Mouse (Mus musculus) thymus, postnatal 36 days (tissue): ENCODE data around the gene 4933416C03Rik.

ENCODE experiments used
- DNase-seq, 2 experiments: peaks; one replicate each; pipeline ENCODE4 v3.0.0; 2022; ENCODE audit warnings: mixed read lengths in 2 of 2

4933416C03Rik gene

DNA sequence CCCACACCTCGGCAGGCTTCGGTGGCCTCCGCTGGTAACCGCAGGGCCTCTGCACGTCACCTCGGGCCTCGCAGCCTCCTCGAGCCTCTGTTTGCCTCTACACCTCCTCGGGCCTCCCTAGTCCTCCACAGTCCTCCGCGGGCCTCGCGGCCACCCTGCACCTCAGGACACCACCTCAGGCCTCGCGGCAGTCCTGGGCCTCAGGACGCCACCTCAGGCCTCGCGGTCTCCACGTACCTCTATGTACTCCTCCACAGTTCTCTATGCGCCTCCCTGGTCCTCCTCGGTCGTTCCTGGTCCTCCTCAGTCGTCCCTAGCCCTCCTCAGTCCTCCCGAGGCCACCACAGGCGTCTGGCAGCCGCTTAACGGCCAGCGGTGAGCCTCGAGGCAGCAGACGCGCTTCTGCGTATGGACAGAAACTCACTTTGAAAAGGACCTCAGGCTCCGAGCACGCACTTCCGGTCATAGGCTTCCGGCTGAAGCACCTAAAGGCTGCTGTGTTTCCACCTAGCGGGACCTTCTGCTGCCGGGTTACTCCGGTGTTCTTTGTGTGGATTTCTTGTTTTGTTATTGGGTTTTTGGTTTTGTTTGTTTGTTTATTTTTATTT lies at the start of gene 4933416C03Rik:
Gene 4933416C03Rik (minus strand): TSS at position 51 of the 608 bp plus-strand sequence.
- DNase-seq: no peak

DNA sequence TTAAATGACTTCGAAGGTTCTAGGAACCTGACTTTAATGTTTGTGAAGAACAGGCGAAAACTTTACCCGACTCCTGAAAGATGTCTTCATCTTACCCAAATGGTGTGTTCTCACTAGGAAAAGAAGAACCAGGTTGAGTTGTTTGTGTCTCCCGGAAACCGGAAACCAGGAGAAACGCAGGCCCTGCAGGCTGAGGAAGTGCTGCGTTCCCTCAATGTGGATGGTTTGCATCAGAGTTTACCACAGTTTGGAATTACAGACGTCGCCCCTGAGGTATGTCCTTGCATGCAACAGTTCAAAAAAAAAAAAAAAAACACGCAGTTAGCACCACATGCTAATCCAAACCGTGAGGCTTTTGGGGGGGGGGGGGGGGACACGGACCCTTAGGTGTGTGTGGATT lies 48.6 kb upstream of the 4933416C03Rik start:
- DNase-seq: no peak

DNA sequence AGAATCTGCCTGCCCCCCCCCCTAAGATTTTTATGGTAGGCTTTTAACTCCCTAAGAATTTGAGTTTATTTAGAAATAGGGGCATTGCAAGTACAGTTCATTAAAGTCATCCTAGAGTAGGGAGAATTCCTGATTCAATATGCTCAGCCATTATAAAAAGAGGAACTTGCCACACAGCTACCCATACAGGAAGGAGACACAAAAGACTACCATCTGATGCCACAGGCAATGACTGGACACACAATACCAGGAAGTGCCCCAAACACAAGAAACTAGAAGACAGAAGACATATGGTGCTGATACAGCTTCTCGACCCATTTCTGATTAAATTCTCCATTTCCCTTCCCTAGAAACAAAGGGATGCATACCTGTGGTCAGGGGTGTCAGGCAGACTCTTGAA lies 43.0 kb upstream of the 4933416C03Rik start:
- DNase-seq: no peak

DNA sequence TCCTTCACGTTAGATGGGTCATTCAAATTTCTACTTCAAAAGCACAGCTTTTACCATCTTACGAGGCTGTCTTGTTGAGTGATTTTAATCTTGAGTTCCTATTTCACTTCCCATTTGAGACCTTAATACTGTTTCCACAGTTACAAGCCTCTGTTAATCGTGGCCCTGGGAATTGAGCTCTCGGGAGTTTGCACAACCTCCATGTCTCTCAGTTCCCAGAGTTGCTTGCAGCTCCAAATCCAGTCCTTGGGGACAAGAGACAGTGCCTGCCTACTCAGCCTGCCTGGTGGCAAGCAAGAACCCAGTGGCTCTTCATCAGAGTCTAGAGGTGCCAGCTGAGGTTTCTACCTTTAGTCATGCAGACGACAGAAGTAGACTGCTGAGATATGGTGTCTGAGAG lies 41.0 kb upstream of the 4933416C03Rik start:
- DNase-seq: no peak

DNA sequence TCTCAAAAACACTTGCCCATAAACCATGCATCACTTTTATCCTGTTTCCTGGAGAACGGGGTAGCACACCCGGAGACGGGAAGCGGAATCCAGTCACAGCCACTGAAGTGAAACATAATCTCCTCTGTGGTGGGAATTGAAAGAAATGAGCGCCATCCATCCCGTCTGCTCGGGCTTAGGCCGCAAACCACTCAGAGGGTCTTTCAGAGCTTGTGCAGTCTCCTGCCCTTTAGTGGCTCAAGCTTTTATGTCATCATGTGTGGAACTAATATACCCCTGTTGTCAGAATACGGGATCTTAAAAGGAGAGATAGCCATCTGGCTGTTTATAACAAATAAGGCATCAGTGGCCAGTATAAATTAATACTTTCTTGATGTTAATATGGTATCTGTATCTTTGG lies 32.4 kb upstream of the 4933416C03Rik start:
- DNase-seq: no peak

DNA sequence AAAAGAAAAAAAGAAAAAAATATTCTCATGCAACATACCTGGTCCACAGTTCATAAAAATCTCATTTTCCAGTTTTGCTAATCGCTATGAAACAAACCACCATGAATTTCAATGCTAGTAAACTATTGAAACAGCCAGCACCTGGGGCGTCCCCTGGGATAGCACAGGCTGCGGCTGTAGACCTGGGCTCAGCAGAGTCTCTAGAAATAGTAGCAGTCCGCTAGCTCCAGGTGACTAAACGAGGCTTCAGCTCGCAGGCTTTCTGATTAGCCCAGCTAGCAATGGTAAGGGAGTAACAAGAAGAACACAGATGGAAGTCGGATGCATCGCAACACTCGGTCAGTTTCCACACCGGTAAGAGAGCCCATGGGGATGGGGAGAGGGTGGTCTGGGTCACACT lies 30.0 kb upstream of the 4933416C03Rik start:
- no peak for DNase-seq

DNA sequence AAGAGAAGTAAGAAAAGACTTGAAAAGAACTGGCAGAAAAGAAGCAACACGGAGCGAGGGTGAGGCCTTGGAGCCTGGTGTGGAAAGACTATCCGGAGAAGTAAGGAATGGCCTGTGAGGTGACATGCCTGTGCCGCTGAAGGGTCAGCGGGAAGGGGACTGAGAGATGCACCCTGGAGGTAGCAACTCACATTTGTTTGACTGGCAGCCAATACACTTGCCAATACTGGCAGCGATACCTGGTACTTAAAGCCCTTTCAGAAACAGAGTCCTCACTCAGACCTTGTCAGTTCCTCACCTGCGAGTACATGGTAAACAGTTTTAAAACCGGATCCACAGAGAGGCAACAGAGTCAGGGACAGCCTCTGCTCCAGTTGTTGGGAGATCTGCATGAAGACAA lies 26.5 kb upstream of the 4933416C03Rik start:
- no peak for DNase-seq

DNA sequence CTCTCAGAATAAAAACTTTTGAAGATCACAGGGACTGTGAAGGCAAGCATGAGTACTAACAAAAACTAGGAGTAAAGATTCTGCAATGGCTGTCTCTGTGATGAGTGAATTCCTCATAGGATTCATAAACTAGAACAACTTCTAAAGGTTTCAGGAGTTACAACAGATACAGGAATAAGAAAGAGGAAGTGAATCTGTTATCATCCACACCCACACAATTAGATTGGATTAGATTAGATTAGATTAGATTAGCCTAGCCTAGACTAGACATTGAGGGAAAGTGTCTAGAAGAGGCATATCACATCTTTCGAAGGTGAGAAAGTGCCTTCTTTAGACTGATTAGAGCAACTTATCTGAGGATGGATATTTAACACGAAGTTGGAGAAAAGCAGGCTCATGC lies 21.5 kb upstream of the 4933416C03Rik start:
- no peak for DNase-seq

DNA sequence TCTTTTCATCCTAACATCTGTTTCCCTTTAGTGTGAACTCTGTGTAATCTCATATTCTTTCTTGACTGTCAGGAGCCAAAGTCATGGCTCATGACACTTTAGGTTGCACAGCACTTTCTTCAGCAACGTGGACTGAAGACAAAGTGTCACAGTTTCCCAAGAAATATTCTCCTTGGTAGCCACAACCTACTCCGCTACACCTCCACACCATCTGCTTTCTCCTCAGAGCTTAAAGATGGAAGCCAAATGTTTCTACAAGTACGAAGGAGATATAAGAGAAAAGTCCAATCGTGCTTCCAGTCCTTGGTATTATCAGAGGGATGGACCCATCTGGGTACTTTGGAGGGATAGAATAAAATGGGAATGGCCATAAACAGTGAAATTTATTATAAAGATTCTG lies 18.5 kb upstream of the 4933416C03Rik start:
- no peak for DNase-seq

DNA sequence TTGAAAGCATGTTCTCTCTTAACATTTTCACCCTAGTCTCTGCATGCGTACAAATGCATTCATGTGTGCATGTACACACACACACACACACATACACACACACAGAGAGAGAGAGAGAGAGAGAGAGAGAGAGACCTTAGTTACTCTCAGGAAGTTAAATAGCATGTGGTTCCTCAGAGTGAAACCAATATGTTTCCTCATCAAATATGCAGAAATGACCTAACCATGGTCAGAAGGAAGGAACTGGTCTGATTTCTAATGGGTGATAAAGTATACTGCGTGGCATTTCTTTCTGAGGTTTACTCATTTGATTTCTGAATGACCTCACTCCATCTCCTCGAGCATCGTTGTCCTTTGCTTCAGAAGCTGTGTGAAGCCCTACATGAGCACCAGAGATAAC lies 17.5 kb upstream of the 4933416C03Rik start:
- no peak for DNase-seq

DNA sequence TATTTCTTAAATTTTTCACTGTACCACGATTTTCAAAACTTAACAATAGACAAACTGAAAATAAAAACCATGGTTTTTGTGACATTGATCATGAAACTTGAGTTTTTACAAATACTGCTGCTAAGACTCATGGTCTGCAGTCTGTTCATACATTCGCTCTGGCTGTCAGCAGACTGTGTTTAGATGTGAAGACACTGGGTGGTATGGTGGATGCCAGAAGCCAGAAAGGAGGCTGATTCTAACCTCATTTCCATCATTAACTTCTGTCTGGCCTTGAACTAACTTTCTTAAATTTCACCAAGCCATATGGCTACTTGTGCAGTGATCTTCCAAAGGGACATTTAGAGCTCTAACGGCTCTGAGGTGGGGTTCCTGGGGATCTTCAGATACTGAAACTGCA lies 16.7 kb upstream of the 4933416C03Rik start:
- DNase-seq: no peak

DNA sequence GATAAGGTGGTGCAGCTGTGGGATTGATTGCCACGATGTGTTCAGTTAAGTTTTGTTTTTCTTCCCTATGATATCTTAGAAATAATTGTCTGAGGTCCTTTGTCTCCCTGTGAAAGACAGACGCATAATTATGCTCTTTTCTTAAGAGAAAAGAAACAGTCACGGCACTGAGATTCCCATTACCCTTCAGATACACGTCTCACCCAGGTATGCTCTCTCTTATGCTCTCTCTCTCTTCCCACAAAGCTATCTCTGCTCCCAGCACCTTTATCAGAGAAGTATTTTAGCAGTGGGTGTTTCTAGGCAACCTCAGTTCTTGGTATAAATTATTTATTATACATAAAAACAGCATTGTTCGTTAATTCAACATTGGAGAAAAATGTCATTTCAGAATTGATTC lies 11.6 kb upstream of the 4933416C03Rik start:
- DNase-seq: no peak

DNA sequence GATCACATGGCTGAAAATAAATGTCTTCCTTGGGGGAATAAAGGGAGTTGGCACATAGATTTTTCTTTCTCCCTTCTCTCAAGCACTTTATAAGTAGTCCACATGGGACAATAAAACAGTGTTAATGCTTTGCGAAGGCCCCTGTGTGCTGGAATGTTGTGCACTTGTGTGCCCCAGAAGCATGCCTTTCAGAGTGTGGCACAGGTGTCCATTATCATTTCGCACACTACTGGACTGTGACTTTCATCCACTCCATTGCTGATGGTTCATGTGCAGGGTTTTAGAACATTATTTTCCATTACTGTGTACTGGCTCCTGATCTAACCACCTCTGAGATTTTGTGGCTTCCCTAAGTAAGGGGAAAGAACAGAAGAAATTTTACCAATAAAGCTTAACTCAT lies 10.1 kb upstream of the 4933416C03Rik start:
- no peak for DNase-seq

DNA sequence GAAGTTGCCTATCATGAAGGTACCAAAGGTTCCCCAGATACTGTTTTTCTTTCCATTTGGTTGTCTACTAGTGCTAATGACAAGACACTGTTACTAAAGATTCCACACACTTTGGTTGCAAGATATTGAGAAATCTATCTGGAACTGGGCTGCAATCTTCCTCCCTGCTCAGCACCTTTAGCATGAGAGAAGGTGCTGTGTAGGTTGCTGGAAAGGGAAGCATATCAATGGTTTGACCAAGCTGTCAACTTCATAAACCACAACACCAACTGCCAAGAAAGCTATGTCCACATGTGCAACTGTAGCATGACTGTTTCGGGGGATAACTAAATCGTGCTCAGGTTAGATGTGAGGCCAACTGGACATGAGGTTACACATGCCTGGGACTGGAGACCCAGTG lies 7.7 kb upstream of the 4933416C03Rik start:
- no peak for DNase-seq

DNA sequence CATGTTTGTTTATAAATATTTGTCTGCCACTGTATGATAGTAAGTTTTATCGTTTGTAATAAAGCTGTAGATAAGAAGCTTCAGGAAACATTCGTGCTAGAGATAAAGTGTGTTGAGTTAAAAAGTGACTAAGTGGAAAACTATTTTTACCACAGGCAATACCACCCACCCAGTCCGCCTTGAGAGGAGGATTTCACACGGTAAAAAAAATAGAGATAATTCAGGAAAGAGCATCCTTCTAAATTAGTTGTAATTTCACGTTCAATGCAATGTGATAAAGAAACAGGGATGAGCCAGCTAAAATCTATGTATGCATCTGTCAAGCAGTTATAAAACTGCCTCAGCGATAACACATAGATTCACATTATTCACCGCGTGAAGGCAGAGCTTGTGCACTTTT lies 3.3 kb upstream of the 4933416C03Rik start:
- DNase-seq: no peak

DNA sequence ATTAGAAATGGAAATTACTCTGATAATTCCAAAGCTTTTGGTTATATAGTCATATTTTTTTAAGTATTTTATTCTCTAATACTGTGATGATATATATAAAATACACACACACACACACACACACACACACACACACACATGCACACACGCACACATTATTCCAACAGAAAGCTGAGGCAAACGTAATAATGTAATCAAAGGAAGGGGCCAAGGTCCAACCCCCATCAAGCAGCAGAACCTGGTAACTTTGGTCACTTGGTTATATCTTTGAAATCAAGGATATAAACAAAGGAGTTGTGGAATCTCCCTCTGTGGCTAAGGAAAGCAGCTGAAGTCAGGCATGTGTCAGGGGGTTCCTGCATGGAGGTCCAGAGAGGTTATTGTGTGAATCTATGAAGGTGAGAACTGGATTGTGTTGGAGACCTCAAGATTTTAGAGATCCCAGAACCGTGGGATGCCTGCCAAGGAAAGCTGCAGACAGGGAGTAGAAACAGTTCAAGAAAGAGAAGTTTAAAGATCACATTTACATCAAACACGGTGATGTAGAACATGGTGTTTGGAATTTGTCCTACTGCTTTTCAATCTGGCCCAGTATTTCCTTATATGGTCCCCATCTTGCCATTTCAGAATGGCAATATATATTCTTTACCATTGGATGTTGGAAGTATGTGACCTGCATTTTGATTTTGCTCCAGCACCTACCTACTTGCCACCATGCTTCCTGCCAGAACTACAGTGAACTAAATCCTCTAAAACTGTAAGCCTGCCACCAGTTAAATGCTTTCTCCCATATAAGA lies 2.4 kb upstream of the 4933416C03Rik start:
- no peak for DNase-seq

DNA sequence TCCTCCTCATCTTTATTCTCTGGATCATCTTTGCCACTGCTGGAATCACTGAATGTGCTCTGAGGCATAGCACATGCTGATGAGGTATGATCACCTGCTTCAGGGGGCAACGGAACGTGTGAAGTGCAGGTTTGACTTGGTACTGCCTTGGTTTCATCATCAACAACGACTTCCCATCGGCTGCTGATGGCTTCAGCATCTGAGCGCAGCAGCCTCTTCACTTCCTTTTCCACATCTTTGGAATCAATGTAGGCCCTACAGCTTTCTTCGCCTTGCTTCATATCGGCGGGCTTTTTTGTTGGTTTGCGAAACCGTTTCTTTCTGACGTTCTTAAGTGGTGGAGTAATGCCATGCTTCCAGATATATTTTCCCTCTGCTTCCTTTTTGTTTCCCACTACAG lies 849 bp downstream of the 4933416C03Rik start:
- DNase-seq: no peak

DNA sequence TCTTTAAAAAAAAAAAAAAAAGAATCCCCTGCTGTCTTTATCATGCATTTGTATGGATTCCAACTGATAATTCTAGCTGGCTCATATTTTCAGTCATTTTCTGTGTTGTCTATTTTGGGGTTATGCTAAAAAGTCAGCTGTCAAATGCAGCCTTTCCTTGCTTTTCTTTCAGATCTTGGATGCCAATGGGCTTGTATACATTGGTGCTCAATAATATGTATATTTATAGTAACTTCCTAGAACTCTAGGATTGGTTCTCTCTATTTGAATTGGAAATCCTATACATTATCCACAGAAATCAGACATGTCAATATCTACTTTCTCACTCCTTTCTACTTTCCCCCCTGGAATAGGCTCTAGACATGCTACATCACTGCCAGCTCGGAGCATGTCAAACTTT lies 5.0 kb downstream of the 4933416C03Rik start:
- no peak for DNase-seq

DNA sequence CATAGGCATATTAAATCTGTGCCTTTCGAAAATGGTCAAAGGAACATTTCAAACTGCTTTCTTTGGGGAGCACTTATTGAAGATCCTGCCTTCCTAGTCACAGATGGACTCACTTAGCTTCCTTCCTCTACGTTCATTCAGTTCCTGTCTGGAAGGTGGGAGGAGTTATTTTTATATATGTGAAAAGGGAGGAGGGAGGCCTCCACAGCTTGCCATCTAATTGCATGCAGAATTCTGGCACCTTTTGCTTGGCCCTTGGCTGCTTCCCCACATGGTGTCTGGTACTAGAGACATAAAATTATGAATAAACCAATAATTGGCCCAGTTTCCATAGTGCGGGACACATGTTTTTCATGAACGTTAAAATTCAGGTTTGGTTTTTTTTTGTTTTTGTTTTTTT lies 5.5 kb downstream of the 4933416C03Rik start:
- no peak for DNase-seq

DNA sequence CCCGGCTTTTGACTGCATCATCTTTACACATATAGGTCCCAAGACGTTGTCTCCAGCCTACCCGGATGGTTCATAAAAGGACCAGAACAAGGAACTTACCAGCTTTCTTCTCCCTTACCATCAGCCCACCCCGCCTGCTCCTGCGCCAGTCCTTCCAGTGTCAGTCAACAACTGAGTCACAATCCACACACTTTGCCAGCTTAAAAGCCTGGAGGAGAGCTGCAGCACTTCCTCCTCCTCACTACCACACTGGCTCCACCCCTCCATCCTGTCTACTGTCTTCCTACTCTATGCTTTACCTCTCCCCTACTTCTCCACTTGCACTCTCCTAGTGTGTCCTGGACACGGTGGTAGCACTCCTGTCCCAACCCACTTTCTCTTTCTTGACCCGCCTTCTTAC lies 15.2 kb downstream of the 4933416C03Rik start:
- no peak for DNase-seq

DNA sequence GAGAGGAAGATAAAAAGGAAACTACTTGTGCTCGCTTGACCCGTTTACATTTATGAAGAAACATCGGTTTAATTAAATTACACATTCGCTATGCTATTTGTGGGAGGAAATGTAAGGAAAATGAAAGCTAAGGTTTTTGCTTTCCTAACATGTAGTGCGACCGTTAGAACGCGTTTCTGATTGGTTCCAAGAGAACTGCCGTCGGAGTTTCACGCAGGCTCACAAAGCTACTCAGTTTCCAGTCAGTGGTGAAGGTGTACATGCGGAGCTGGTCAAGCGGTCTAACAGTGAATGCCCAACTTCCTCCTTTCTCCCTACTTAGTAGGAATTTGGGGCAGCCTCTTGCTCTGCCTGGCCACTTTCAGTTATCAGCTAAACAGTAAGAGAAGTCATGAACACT lies 17.3 kb downstream of the 4933416C03Rik start:
- no peak for DNase-seq

DNA sequence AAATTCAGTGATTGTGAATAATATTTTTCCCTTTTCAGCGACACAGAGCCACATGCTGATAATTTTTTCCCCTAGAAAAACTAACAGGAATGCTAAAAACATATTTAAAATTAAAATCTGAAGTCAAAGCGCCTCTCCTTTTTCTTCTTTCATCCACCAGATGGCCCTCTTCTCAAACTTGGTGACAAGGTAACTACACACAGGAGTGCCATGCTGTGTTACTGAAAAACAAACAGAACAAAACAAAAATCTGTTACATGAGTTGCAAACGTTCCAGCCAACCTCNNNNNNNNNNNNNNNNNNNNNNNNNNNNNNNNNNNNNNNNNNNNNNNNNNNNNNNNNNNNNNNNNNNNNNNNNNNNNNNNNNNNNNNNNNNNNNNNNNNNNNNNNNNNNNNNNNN lies 29.8 kb downstream of the 4933416C03Rik start:
- DNase-seq: no peak

DNA sequence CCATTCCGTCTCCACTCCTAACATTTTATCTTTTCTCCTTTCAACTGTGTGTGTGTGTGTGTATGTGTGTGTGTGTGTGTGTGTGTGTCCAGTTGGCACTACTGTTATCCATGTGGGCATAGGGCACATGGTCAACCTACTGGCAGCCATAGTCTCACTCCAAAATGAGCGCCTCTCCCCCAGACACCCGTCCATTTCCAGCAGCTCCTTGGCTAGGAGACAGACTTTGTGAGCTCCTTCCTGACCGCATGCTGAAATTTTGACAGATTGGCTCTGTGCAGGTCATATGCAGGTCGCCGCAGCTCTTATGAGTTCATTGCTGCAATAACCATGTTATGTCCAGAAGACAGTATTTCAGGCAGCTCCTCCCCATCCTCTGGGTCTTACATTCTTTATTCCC lies 32.9 kb downstream of the 4933416C03Rik start:
- no peak for DNase-seq

DNA sequence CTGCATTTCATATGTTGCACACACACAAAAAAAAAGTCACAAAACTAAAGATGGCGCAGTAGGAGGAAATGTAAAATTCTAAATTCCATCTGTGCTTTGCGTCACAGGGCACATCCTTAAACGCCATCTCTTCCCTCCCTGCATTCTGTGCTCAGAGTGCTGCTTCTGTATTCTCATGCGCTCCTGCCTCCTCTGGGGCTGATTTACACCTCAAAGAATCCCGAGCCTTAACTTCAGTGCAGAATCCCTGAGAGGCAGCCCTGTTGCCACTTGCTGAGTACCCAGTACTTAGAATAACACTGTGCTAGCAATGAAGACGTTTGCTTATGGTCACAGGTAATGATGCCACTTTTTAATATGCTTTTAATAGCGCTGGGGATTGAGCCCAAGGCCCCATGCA lies 34.3 kb downstream of the 4933416C03Rik start:
- DNase-seq: no peak

DNA sequence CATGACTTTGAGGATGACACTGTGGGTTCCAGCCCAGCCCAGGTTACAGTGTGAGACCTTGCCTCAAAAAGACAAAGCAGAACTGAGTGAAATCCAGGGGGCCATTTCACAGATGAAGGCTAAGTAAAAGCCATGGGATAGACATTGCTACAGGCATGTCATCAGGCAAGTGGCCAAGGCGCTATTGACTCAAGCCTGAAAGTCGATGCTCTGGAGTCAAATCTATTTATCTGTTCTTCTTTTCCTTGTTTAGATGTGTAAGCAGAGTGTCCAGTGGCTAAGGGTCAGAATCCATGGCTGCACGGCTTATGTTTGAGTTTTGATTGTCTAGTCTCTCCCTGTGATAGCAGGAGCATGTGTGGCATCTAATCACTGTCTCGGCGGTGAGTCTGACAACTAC lies 35.1 kb downstream of the 4933416C03Rik start:
- no peak for DNase-seq
